Mouse (Mus musculus): ENCODE measurements around the gene Plcl1. TPM values are rescaled to one million over a fixed set of nuclear protein-coding genes. Genes with fewer than 3 reads are reported as not detected.

Plcl1 gene
- total RNA-seq, 2 experiments from 2014 or later: 5.5 to 6.1 TPM

DNA sequence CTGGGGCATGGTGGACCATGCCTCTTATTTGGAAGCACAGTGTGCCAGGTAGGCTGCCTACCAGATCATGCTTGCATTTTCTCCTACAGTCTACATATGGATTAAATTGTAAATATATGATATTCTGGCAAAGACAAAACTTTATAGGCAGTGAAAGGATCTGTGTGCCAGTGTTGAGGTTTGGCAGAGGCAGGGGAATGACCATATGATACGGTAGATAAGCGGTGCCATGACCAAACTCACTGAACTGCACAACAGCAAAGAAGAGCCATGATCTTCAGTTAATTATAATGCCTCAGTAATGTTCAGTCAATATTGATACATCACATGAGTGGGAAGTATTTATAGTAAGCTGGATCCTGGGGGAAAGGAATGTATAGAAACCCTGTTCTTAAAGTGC is 212.1 kb downstream of the Plcl1 start:
- no peak for DNase-seq

DNA sequence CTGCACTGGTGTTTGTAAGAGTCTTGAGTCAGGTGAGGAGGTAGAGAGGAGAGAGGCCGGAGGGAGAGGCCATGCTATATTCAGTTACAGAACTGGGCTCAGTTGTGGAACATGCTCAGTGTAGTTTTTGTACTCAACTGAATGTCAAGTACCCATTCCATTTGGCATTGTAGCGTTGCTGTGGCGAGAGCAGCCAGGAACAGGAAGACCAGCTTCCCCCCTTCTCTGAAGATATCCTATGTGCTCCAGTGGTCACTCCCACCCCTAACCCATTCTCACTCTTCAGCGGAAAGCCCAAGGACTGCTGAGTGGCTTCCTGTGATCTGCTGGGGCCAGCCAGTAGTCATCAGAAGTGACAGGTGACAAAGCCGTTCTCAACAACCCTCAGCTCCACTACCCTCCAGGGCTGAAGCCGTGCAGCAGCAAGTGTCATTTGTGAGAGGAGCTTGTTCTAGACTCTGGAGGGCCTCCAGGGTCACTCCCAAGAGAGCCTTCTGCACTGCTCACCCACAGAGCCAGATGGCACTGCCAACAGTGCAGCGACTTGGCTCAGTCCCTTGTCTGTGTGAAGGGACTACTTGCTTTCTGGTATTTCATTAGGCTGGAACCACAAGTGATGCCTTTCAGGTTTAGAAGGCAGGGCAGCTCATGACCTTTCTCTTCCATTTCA is 213.0 kb downstream of the Plcl1 start:
- peak; percentile 76 for DNase-seq

DNA sequence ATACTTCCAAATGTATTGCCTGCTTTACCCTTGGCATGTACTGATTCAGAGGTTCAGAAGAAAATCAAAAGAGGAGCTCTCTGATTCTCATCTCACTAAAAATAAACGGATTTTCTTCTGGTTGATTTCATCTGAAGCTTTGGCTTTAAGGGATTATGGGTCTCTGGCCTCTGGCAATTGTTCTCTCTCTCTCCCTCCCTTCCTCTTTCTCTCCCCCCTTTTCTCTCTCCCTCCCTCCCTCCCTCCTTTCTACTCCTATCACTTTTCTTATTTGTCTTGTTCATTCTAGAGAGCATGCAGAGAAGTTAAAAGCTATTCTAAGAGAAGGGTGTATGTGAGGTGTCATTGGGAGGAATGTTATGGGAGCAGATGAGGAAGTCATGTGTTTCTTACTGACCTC is 225.8 kb downstream of the Plcl1 start:
- DNase-seq: no peak

DNA sequence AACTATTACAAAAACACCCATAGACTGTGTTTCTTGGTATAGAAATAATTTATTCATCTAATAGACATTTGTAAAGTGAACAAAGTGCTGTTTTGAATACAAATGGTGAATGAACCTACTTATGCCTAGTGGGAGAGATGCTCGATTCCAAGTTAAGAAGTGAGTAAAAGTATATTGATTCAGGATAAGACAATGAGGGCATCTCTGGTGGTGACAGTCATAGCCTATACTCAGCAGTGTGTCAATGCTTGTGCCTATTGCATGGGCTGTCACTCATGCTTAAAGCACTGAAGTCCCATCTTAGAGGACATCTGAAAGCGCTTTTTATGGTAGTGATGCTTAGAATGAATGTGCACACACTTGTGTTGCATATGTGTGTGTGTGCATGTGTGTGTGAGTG is 226.3 kb downstream of the Plcl1 start:
- DNase-seq: no peak

DNA sequence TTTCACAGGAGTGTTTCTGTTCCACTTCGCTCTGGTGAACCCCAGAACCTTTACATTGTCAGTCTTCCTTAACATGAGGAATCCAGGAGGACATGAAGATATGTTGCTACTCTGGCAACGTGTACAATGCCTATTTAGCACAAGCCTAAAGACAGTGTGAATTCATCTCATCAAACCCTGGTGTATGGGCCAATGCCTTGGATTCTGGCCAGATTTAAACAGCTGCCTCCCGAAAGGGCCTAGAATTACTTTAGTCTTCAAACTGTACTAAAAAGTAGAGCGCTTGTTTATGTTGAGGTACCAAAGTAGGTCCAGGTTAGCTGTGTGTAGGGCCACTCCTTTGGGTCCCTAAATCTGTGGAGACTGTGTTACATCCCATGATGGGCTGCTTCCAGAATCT is 227.6 kb downstream of the Plcl1 start:
- no peak for DNase-seq

DNA sequence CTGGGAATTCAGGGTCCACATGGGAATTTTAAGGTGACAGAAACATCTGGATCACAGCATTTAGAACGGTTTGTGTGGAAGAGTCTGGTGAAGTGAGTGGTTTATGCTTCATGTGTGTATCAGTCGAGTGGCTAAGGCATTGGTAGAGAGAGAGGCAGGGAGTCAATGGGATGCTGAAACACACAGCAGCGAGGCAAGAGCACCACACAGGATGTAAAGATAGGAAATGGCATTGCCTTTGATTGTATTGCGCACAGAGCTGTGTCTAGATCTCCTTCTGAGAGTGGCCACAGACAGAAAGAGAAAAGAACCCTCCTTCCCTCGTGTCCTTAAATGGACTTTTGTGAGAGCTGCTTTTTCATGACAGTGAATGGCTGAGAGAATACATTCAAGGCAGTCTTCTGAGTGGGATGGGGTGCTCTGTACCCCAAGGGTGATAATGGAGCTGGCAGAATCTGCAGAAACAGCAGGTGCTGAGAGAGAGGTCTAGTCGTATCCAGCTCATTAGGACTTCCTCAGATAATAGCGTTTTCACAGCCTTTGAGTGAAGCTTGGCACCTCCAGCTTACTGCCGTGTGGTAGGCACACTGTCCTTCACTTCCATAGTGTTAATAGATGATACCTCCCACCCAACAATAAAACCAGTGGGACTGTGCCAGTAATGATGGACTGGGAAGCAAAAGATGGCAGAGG is 253.9 kb downstream of the Plcl1 start:
- no peak for DNase-seq

DNA sequence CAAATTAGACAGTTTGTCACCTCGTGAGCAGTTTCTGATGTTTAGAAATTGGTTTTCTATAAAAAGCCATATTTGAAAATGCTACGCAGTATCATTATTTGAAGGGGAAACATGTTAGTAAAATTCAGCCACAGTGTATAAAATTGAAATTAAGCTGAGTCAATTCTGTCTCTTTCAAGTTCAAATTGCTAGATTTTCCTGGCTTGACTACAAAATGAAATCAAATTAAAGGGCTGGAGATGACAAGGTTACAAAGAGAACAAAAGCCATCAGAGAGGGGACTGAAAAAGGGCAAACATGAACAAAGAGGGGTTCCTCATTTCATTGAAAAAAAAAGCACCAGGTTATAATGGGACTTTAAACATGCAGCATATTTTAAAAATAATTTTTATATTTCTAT is 255.7 kb downstream of the Plcl1 start:
- DNase-seq: no peak

DNA sequence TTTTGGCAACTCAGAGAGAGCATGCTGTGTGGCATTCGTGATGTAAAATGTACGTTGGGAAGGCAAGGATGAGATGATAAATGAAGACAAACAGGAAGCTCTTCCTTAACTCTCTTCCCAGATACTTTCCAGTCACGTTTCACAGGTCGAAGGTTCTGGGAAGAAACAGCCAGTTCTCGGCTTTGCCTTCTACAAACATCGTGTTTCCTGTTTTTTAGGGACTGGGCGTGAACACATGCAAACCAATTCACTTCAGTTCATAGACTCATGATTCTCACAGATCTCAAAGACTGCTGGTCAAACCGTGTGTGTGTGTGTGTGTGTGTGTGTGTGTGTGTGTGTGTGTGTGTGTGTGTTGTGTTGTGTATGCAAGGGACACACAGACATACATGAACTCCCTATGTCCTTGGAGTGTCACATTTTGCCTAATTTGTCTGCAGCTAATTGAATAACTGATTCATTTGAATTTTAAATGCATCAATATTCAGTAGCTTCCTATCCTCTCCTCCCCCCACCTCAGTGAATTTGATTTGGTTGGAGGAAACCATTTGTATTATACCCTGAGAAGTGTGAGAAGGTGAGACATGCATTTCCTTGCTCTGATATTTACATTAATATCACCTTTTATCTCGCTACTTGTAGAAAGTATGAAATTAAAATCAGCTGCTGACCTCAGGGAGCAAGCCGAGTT is 259.6 kb downstream of the Plcl1 start:
- DNase-seq: no peak

DNA sequence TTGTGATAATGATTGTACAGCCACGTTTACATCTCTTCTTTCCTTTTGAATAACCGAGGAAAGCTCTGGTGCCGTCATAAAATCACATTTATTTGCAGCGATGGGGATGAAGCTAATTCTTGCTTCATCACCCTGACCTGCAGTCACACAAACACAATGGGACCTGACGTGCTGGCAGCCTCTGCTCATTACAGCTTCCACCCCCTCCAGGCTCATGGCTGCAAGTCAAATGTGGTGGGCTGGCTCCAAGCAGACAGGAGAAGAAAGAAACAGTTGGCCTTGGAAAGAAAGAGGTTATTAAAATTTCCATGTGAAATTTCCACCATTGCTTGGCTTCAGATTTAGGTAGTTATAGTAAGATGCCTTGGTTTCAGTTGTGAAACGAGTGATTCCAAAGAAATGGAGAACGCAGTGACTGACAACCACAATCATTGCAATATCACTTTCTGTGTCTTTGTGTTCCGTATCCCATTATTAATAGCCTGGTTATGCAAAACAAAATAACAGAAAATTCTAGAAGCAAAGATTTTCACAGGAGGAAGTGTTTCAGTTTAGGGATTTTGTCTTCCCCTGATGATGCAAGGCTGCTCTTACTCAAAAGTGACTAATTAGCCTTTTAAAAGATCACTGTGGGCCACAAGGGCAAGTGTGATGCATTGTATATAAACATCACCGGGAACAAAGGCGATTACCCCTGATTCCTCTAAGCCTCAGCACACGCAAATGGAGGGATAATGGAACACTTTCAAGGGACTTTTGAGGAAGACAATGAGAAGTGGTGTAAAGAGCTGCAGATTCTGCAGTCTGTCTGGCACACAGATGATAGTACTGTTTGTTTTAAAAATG is 260.3 kb downstream of the Plcl1 start:
- DNase-seq: no peak

DNA sequence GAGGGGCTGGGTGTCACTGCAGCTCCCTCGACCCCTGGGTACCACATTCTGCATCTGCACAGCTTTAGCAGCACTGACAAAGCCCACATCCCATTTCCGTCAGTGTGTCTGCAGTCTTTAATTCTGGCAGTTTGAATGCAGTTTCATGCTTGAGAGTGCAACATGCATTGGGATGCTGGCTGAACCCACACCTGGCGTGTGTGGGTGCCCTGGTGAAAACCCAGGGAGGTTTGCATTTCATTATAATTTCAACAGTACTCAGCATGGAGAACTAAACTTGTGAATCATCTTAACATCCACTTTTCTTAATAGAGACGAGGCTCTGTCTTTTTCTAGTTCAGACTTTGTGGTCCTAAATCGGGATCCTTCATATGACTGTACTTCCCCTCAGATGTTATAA is 261.1 kb downstream of the Plcl1 start:
- no peak for DNase-seq

DNA sequence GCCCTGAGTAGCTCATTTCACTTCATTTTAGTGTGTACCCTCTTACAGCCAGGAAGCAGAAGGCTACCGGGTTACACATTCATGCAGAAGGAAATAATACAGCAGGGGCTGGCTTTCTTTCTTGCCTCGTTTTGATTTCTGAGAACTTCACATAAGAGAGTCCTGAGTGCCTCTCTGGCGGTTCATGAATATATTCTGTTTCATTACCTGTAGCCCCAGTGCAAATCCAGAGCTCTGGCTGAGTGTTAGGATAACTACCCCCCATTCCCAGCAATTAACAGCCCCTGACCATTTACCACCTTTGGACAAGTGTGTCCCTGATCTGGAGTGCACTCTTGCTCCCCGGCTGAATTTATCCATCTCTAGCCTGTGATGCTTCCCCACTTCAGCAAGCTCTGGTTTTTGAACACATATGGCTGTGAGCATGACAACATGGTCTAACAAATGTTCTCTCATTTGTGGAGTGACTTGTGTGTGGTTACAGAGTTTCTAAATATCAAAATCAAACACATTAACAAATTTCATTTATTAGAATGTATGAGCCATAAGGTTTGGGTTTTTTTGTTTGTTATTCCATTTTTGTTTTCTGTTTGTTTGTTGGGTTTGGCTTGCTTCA is 263.0 kb downstream of the Plcl1 start:
- no peak for DNase-seq

DNA sequence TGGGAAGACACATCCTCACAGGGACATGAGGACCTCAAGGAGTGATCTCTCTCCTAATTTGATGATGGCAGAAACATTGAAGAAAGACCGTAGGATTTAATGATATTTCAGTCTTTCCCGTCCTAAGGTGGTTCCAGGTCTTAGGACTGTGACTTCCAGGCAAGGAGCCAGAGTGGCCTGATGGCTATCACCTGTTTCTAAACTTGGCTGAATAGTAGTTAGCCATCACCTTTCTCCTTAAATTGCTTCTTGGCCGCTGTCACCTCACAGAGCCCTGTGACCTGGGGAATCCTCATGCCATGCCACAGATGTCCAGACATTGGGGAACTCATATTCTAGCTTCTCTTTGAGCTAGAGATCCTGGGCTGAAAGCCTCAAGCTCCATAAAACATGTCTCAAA is 277.0 kb downstream of the Plcl1 start:
- DNase-seq: no peak

DNA sequence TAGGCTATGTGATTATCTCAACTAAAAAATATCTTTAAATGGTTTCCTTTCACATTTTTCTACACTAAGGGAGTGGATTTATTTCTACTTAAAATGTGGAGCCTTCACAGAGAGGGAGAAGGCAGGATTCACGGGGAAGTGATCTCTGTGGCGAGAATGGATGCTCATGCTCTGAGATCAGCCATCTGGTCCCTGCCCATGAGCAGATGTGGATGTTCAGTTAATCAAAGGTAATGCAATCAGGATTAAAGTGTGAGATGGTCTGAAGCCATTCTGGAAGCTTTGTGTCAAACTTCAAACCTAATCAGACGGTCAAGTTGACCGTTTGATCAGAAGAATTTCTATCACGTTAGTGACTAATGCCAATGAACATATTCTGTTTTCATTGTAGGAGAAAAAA is 280.5 kb downstream of the Plcl1 start:
- no peak for DNase-seq

DNA sequence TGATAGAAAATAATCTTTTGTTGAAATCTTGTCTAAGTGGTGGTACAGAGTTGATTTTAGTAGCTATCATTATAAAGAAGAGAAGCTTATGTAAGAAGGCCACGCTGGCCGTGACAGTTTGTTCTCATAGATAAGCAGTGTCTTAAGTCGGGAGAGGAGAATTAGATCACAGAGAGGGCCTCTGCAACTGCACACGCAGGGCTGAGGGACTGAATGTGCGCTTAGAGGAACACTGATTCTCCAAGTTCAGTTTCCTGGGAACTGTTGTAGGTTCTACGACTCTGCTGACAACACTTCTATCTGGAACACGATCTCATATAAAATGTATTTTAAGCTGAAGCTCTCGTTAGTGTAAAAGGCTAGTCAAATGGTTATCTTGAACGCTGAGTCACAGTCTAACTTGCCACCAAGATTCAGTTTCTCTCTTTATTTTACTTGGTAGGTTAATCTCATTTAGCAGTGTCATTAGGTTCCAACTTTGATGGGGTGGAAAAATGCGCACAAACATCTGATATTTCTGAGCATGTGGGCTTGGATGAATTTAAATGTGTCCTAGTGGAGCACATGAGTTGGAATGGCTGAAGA is 288.0 kb downstream of the Plcl1 start:
- DNase-seq: no peak

DNA sequence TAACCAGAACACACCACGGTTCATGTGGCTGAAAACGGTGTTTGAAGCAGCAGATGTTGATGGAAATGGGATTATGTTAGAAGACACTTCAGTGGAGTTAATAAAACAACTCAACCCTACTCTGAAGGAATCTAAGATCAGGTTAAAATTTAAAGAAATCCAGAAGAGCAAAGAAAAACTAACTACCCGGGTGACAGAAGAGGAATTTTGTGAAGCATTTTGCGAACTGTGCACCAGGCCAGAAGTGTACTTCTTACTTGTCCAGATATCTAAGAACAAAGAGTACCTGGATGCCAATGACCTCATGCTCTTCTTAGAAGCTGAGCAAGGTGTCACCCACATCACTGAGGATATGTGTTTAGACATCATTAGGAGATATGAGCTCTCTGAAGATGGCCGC is 290.5 kb downstream of the Plcl1 start:
- no peak for DNase-seq

DNA sequence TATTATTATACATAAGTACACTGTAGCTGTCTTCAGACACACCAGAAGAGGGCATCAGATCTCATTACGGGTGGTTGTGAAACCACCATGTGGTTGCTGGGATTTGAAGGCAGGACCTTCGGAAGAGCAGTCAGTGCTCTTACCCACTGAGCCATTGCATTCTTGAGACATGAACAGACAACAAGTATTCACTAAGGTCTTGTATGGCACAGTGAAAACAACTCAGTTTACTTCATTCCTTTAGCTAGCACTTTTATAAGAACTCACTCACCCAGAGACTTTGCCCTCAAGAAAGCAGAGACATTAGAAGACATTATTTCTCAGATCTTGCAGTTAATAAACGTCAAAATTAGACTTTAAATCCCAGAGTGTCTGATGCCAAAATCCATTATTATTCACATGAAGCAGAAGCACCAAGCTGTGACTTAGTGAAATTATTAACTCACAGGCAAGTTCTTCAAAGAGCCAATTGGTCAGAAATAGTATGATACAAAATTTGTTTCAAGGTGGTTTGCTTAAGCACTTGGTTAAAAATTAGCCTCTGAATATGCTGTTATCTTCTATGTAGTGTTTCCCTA is 293.8 kb downstream of the Plcl1 start:
- no peak for DNase-seq

DNA sequence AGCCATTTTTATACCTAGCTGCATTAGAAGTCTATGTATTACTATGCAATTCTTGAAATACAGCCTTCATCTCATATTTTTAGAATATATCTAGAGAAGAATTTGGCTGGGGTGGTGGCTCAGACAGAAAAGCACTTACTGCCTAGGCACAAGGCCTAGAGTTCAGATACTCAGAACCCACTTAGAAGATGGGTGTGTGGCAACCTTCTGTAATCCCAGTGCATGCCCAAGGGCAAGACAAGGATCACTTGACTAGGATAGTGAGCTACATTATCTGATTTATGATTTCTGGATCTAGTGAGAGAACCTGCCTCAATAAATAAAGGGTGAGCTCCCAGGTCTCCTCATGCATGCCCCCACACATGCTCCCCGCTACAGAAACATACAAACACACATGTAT is 294.3 kb downstream of the Plcl1 start:
- DNase-seq: no peak

DNA sequence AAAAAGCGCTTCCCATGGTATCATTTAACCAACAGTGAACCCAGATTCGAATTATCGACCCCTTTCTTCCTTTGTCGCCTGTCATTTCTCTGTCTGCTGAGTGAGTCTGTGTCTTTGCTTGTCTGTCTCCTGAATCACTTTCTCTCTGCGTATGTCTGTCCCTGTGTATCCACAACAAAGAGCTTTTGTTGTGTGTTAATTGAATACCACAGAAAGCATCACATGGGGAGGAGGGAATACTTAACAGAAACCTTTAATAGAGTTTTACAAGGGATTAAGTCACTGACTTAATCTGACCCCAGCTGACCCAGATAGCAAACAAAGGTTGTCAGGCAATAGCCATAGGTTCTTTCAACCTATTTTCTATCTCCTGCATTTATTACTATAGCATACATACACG is 295.0 kb downstream of the Plcl1 start:
- no peak for DNase-seq

DNA sequence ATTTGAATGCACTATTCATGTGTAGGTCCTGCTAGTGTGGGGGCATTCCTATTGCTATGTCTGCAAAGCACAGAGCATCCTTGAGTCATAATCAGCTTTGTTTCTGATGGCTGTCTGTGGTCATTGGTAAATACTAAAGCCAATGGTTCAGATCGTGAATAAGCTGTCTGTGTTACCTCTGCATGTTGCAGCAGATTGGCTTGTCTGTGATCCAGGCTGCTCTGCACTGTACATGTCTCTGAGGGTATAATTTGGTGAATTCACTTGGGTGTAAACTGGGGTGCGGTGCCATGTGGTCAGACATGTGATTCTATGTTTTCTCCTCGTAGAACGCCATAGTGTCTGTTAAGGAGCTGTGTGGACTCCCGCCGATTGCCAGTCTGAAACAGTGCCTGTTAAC is 295.9 kb downstream of the Plcl1 start:
- no peak for DNase-seq

DNA sequence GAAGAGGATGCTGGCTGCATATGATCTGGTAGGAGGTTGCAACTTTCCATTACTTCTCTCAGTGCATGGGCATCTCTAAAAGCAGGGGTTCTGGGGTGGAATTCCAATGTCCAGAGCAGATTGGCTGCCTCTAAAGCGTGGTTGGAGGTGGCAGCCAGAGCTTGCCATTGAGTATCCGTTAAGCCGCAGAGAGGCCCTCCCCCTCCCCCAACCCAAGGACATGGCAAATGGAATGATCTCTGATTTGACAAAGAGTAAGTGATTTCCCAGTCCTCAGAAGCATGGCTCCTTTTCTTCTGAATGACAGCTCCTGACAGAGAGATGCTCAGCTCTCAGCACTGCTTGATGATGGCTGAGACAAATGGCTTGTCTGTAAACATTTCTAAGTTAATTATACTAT is 296.4 kb downstream of the Plcl1 start:
- DNase-seq: no peak

DNA sequence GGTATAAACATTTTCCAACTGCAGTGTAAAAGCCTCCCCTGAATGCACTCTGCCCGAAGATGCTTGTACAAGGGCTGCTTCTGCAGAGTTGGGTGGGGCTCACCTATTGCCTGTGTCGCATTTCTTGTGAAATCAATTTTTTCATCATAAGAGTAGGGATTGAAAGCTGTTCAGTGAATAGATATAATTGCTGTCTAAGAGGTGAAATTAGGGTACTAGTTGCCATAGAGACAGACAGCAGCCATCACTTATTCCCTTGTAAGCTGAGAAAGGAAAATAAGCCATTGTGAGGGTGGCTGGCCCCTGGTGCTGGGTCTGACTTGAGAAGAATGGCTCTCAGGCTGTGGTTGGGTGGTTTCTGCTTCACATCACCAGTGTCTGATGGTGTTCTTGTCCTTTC is 299.0 kb downstream of the Plcl1 start:
- DNase-seq: no peak

DNA sequence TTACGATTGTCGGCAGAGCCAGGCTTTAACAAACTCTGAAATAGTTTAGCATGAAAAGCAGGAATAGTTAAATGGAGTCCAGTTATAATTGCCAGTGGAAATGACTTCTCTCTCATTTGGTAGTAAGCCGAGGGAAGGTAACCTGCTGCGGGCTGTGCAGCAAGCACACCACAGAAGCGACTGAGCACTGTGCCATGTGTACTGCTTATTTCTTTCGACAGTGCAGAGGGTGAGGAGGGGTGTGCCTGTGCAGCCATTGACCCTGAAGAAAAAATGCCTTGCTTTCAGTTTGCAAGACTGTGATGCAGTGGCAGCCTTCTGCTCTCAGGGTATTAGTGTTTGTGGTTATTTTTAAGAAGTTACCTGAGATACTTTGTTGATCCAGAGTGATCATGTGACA is 299.5 kb downstream of the Plcl1 start:
- DNase-seq: no peak
